Comparison of ENCODE assay signal across 20 mouse cellular contexts in genomic region chr7:6837926-6838554, GRCm38 (mm10).
A peak's percentile ranks its signal among the peaks of the same experiment; 100 is the strongest.
DNase-seq lines count a peak whose midpoint lies in the region; ATAC-seq and TF ChIP-seq lines count a peak whose summit lies in the region.
"Had no signal": no experiment of that assay in that cellular context is flagged by ENCODE, and none has a peak within 500 bp of the region (broad histone marks: within the 10 kb centered on the region; RNA-seq: fewer than 3 reads in every experiment).

No protein-coding gene starts in this region.

- no peak overlapping the region for H3K4me2 ChIP-seq in midbrain, embryonic 13.5 days (replicated peaks)
- no peak overlapping the region for H3K4me2 ChIP-seq in intestine, embryonic 14.5 days (ENCODE audit: low read length)
- H3K4me2 ChIP-seq in limb, embryonic 12.5 days = no peak overlapping the region
- H3K4me2 ChIP-seq in liver, postnatal 0 days (ENCODE audit: low read depth, low read length) = no peak overlapping the region
- no peak overlapping the region for H3K4me2 ChIP-seq in stomach, postnatal 0 days (replicated peaks; ENCODE audit: low read depth)
- H3K4me2 ChIP-seq: lung, embryonic 15.5 days; neural tube, embryonic 13.5 days had no signal

- H3K27ac ChIP-seq in midbrain, embryonic 10.5 days (replicated peaks) = 0 out of 2 replicates have a peak overlapping the region, but pooled peaks have one; percentile 9
- H3K27ac ChIP-seq in midbrain, embryonic 13.5 days = no peak overlapping the region
- H3K27ac ChIP-seq in intestine, embryonic 14.5 days (ENCODE audit: low read depth) = 0 out of 2 replicates have a peak overlapping the region, but pooled peaks have one; percentile 16
- H3K27ac ChIP-seq in limb, embryonic 12.5 days = peak overlapping the region; percentile 75
- peak overlapping the region; percentile 66 for H3K27ac ChIP-seq in liver, postnatal 0 days (ENCODE audit: low read depth)
- H3K27ac ChIP-seq in stomach, postnatal 0 days (replicated peaks) = no peak overlapping the region
- H3K27ac ChIP-seq: gastrocnemius, adult 2 months; hindbrain, postnatal 0 days; lung, embryonic 15.5 days; neural tube, embryonic 13.5 days had no signal

- TF ChIP-seq EP300 in liver, postnatal 0 days (IDR thresholded peaks at IDR 0.05; ENCODE audit: low read depth) = peak; percentile 50
- no peak for TF ChIP-seq EP300 in stomach, postnatal 0 days (optimal IDR thresholded peaks at IDR 0.05)

- H3K4me1 ChIP-seq in midbrain, embryonic 10.5 days = peaks cover 16% of the 10 kb centered on the region
- H3K4me1 ChIP-seq in midbrain, embryonic 13.5 days (replicated peaks) = peaks cover 17% of the 10 kb centered on the region
- H3K4me1 ChIP-seq in intestine, embryonic 14.5 days (replicated peaks; ENCODE audit: control insufficient read depth, insufficient read depth, low read length) = peaks cover 16% of the 10 kb centered on the region; the same call in 1 of the 2 replicates
- peaks cover 34% of the 10 kb centered on the region for H3K4me1 ChIP-seq in limb, embryonic 12.5 days (replicated peaks)
- H3K4me1 ChIP-seq in liver, postnatal 0 days (ENCODE audit: insufficient read depth) = no peaks in the 10 kb centered on the region
- no peaks in the 10 kb centered on the region for H3K4me1 ChIP-seq in stomach, postnatal 0 days (replicated peaks; ENCODE audit: control insufficient read depth, insufficient read depth)
- H3K4me1 ChIP-seq: megakaryocyte, embryonic 14.5 days had no signal

- no peaks in the 10 kb centered on the region for H3K27me3 ChIP-seq in midbrain, embryonic 10.5 days (ENCODE audit: low read depth, poor library complexity, severe bottlenecking)
- no peaks in the 10 kb centered on the region for H3K27me3 ChIP-seq in midbrain, embryonic 13.5 days
- H3K27me3 ChIP-seq in intestine, embryonic 14.5 days (replicated peaks; ENCODE audit: control insufficient read depth, insufficient read depth, low read length) = no peaks in the 10 kb centered on the region
- H3K27me3 ChIP-seq in limb, embryonic 12.5 days = no peaks in the 10 kb centered on the region
- H3K27me3 ChIP-seq in liver, postnatal 0 days (ENCODE audit: insufficient read depth, low read length) = no peaks in the 10 kb centered on the region
- no peaks in the 10 kb centered on the region for H3K27me3 ChIP-seq in stomach, postnatal 0 days (ENCODE audit: control insufficient read depth, insufficient read depth, low read length)
- H3K27me3 ChIP-seq: lung, embryonic 15.5 days; megakaryocyte, embryonic 14.5 days; neural tube, embryonic 13.5 days had no signal

- no peak for TF ChIP-seq CTCF in liver, postnatal 0 days (IDR thresholded peaks at IDR 0.05; ENCODE audit: low read depth)
- TF ChIP-seq CTCF in stomach, postnatal 0 days (IDR thresholded peaks at IDR 0.05; ENCODE audit: low read depth) = no peak

- no peak for DNase-seq in midbrain, embryonic 10.5 days (ENCODE audit: low spot score)
- no peak for DNase-seq in intestine, embryonic 14.5 days (ENCODE audit: low spot score)
- peak; percentile 14 for DNase-seq in liver, postnatal 0 days
- DNase-seq in stomach, postnatal 0 days (ENCODE audit: low spot score) = no peak
- DNase-seq in thymus, postnatal 25 days = no peak
- DNase-seq in cerebellum, adult 18-20 months = no peak
- DNase-seq: adrenal gland, adult 2 months; cerebellum, postnatal 36 days; forebrain, postnatal 0 days; gastrocnemius, adult 2 months; heart, postnatal 4 days; kidney, postnatal 14 days; right cerebral cortex, postnatal 25 days; thymus, postnatal 36 days had no signal

- ATAC-seq in midbrain, embryonic 13.5 days = no peak
- ATAC-seq in intestine, embryonic 14.5 days (replicated peaks; ENCODE audit: low FRiP score, low TSS enrichment, low read depth) = peak; percentile 51
- no peak for ATAC-seq in limb, embryonic 12.5 days (ENCODE audit: insufficient number of reproducible peaks, insufficient read depth, low FRiP score, low TSS enrichment, low read depth)
- peak; percentile 84 for ATAC-seq in liver, postnatal 0 days
- no peak for ATAC-seq in stomach, postnatal 0 days (ENCODE audit: low FRiP score, low TSS enrichment)
- ATAC-seq: forebrain, postnatal 0 days; hindbrain, postnatal 0 days had no signal

- no peaks in the 10 kb centered on the region for H3K36me3 ChIP-seq in midbrain, embryonic 10.5 days
- H3K36me3 ChIP-seq in midbrain, embryonic 13.5 days = no peaks in the 10 kb centered on the region
- no peaks in the 10 kb centered on the region for H3K36me3 ChIP-seq in intestine, embryonic 14.5 days (ENCODE audit: control insufficient read depth, insufficient read depth, low read length)
- H3K36me3 ChIP-seq in limb, embryonic 12.5 days = no peaks in the 10 kb centered on the region
- no peaks in the 10 kb centered on the region for H3K36me3 ChIP-seq in liver, postnatal 0 days (replicated peaks; ENCODE audit: insufficient read depth, low read length)
- H3K36me3 ChIP-seq in stomach, postnatal 0 days (ENCODE audit: control insufficient read depth, insufficient read depth, low read length) = no peaks in the 10 kb centered on the region
- H3K36me3 ChIP-seq: lung, embryonic 15.5 days; neural tube, embryonic 13.5 days had no signal

- H3K9me3 ChIP-seq in midbrain, embryonic 10.5 days (replicated peaks) = no peaks in the 10 kb centered on the region
- no peaks in the 10 kb centered on the region for H3K9me3 ChIP-seq in midbrain, embryonic 13.5 days
- H3K9me3 ChIP-seq in intestine, embryonic 14.5 days (ENCODE audit: control insufficient read depth, low read length) = no peaks in the 10 kb centered on the region
- H3K9me3 ChIP-seq in limb, embryonic 12.5 days = peaks cover 3% of the 10 kb centered on the region; the same call in 1 of the 2 replicates
- no peaks in the 10 kb centered on the region for H3K9me3 ChIP-seq in liver, postnatal 0 days (ENCODE audit: low read length)
- no peaks in the 10 kb centered on the region for H3K9me3 ChIP-seq in stomach, postnatal 0 days (ENCODE audit: control insufficient read depth, low read length)
- H3K9me3 ChIP-seq: lung, embryonic 15.5 days; neural tube, embryonic 13.5 days had no signal

- 89% methylated on average over 9 of the region's 9 CpGs for WGBS in midbrain, embryonic 10.5 days
- WGBS in midbrain, embryonic 13.5 days = 89% methylated on average over 9 of the region's 9 CpGs
- 35% methylated on average over 9 of the region's 9 CpGs for WGBS in intestine, embryonic 14.5 days
- 54% methylated on average over 9 of the region's 9 CpGs for WGBS in limb, embryonic 12.5 days
- 43% methylated on average over 9 of the region's 9 CpGs for WGBS in liver, postnatal 0 days (ENCODE audit: insufficient replicate concordance)
- 38% methylated on average over 9 of the region's 9 CpGs for WGBS in stomach, postnatal 0 days

- H3K4me3 ChIP-seq in midbrain, embryonic 10.5 days = no peak overlapping the region
- H3K4me3 ChIP-seq in midbrain, embryonic 13.5 days (replicated peaks) = no peak overlapping the region
- H3K4me3 ChIP-seq in intestine, embryonic 14.5 days (ENCODE audit: low read depth, low read length) = no peak overlapping the region
- no peak overlapping the region for H3K4me3 ChIP-seq in limb, embryonic 12.5 days (replicated peaks)
- no peak overlapping the region for H3K4me3 ChIP-seq in liver, postnatal 0 days (ENCODE audit: low read depth, low read length)
- no peak overlapping the region for H3K4me3 ChIP-seq in stomach, postnatal 0 days (ENCODE audit: low read depth, low read length)
- H3K4me3 ChIP-seq: gastrocnemius, adult 2 months; lung, embryonic 15.5 days; megakaryocyte, embryonic 14.5 days; neural tube, embryonic 13.5 days had no signal

- H3K9ac ChIP-seq in midbrain, embryonic 13.5 days (replicated peaks) = no peak overlapping the region
- H3K9ac ChIP-seq in intestine, embryonic 14.5 days (ENCODE audit: low read length) = no peak overlapping the region
- no peak overlapping the region for H3K9ac ChIP-seq in limb, embryonic 12.5 days (replicated peaks)
- no peak overlapping the region for H3K9ac ChIP-seq in liver, postnatal 0 days (replicated peaks)
- H3K9ac ChIP-seq in stomach, postnatal 0 days (ENCODE audit: low read length) = no peak overlapping the region
- H3K9ac ChIP-seq: forebrain, postnatal 0 days; lung, embryonic 15.5 days; neural tube, embryonic 13.5 days had no signal

Comparison
In these comparisons a context has a peak if more than half of its experiments do, and no peak if none do; other contexts are left out.
1. H3K27ac ChIP-seq: peak in midbrain, embryonic 10.5 days (single experiment), intestine, embryonic 14.5 days (single experiment), limb, embryonic 12.5 days (single experiment) and liver, postnatal 0 days (single experiment); none in midbrain, embryonic 13.5 days (single experiment) and stomach, postnatal 0 days (single experiment).
2. ATAC-seq: peak in intestine, embryonic 14.5 days (single experiment) and liver, postnatal 0 days (single experiment); none in midbrain, embryonic 13.5 days (single experiment), limb, embryonic 12.5 days (single experiment) and stomach, postnatal 0 days (single experiment).